Mouse (Mus musculus) erythroblast, embryonic 14.5 days (primary cell): ENCODE data around the gene Tpte. TPM values are rescaled to one million over a fixed set of nuclear protein-coding genes. Genes with fewer than 3 reads are reported as not detected.

Source experiments
- H3K27me3 ChIP-seq: 2 replicates; pipeline ENCODE4 v1.6.1; 2012; ENCODE audit warnings: inconsistent platforms; ENCODE audit not compliant: control insufficient read depth
- H3K36me3 ChIP-seq: 2 replicates; pipeline ENCODE4 v1.6.1; 2012; ENCODE audit warnings: mild to moderate bottlenecking, inconsistent platforms; ENCODE audit not compliant: control insufficient read depth
- H3K4me1 ChIP-seq: 2 replicates; pipeline ENCODE4 v1.6.1; 2012; ENCODE audit warnings: inconsistent platforms; ENCODE audit not compliant: control insufficient read depth
- H3K4me3 ChIP-seq: replicated peaks from 2 replicates; pipeline ENCODE3; 2012; ENCODE audit warnings: moderate library complexity, mild to moderate bottlenecking, inconsistent platforms
- H3K9me3 ChIP-seq: 2 replicates; pipeline ENCODE4 v1.6.1; 2012; ENCODE audit warnings: low read length, inconsistent platforms, mixed read lengths; ENCODE audit not compliant: control insufficient read depth
- GATA1 ChIP-seq: IDR thresholded peaks from 2 replicates; pipeline ENCODE4 v1.6.1; 2012; ENCODE audit warnings: low read length, inconsistent platforms, mixed read lengths
- TAL1 ChIP-seq: IDR thresholded peaks from 3 replicates; pipeline ENCODE4 v1.6.1; 2012; ENCODE audit warnings: low read length, inconsistent platforms, mixed read lengths
- polyA plus RNA-seq: library from polyadenylated mRNA; stranded (reverse); fragments of >175 nt; gene quantifications from 2 replicates; pipeline ENCODE4 v1.2.3, GENCODE M21; 2012

Tpte gene
- polyA plus RNA-seq, 1 experiment: not detected

- TF ChIP-seq GATA1 (no peak), TAL1 (no peak)
- peaks cover 31% of the 10 kb centered on the region for H3K36me3 ChIP-seq
- H3K4me3 ChIP-seq: no peak overlapping the region
- H3K27me3 ChIP-seq: no peaks in the 10 kb centered on the region
- peaks cover 9% of the 10 kb centered on the region for H3K4me1 ChIP-seq
- H3K9me3 ChIP-seq: no peaks in the 10 kb centered on the region
Measured at GRCm38 (mm10) chr8:22390766-22391463, 107.7 kb downstream of the Tpte start.

GRCm38 (mm10) chr8:22394471-22394870, 111.2 kb downstream of the Tpte start:
- no peak for TF ChIP-seq GATA1
- H3K9me3 ChIP-seq: no peaks in the 10 kb centered on the region
- peaks cover 6% of the 10 kb centered on the region for H3K27me3 ChIP-seq
- H3K4me3 ChIP-seq: no peak overlapping the region
- peaks cover 9% of the 10 kb centered on the region for H3K36me3 ChIP-seq
- peaks cover 28% of the 10 kb centered on the region for H3K4me1 ChIP-seq

DNA sequence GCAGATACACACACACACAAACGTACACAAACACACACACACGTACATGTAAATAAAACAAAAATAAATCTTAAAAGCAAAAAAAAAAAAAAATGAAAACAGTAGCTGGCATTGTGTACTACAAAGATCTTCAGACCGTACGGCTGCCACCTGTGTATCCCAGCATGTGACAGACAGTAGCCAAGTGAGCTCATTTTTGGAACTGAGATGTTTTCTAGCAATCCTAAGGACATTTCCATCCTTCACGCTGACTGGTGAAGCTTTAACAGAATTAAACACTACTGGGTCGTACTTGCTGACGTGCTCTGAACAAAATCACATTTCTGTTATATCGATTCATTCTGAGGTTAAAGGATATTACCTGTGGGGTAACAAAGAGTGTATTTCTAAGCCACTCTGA, 112.0 kb downstream of the Tpte start:
- H3K4me3 ChIP-seq: no peak overlapping the region
- H3K4me1 ChIP-seq: peaks cover 29% of the 10 kb centered on the region
- H3K9me3 ChIP-seq: no peaks in the 10 kb centered on the region
- TF ChIP-seq TAL1: no peak
- no peak for TF ChIP-seq GATA1
- peaks cover 6% of the 10 kb centered on the region for H3K27me3 ChIP-seq
- H3K36me3 ChIP-seq: peaks cover 3% of the 10 kb centered on the region

GRCm38 (mm10) chr8:22397811-22398141, 114.5 kb downstream of the Tpte start:
- Histone ChIP-seq H3K36me3 (no peaks in the 10 kb centered on the region; the same call in 1 of the 2 replicates), H3K27me3 (peaks cover 6% of the 10 kb centered on the region), H3K4me3 (peak overlapping the region; percentile 68), H3K9me3 (no peaks in the 10 kb centered on the region), H3K4me1 (peaks cover 29% of the 10 kb centered on the region)
- no peak for TF ChIP-seq GATA1
- no peak for TF ChIP-seq TAL1

GRCm38 (mm10) chr8:22398142-22398951, 115.1 kb downstream of the Tpte start, which contains the start of gene Slc25a15:
TSS of gene Slc25a15 (minus strand) at chr8:22398597.
- TF ChIP-seq TAL1: no peak
- no peak for TF ChIP-seq GATA1
- Histone ChIP-seq H3K4me1 (peaks cover 29% of the 10 kb centered on the region), H3K36me3 (no peaks in the 10 kb centered on the region; the same call in 1 of the 2 replicates), H3K27me3 (peaks cover 6% of the 10 kb centered on the region), H3K4me3 (peak within 1 kb of the TSS; percentile 68), H3K9me3 (no peaks in the 10 kb centered on the region)

DNA sequence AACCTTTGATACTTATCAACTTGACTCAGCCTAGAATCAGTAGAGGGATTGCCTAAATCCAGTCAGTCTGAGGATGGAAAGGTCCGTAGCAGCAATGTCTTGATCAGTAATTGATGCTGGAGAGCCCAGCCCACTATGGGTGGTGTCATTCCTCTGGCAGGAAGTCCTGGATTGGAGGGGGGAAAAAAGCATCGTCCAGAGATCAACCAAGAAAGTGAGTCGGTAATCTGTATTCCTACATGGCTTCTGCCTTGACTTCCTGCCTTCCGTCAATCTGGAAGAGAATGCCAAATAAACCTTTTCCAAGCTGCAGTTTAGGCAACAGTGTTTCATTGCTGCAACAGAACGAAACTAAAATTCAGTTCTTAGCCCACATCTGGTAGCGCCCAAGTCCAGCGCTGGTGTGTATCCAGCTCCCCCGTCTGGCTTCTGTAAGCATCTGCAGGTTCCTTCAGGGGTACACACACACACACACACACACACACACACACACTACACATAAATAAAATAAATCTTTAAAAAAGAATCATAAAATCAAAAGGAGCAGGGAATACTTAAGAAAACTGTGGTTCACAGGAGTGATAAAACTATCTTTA, 116.1 kb downstream of the Tpte start:
- TF ChIP-seq GATA1 (no peak), TAL1 (no peak)
- Histone ChIP-seq H3K4me1 (peaks cover 26% of the 10 kb centered on the region), H3K27me3 (peaks cover 6% of the 10 kb centered on the region), H3K36me3 (no peaks in the 10 kb centered on the region; the same call in 1 of the 2 replicates), H3K4me3 (peak overlapping the region; percentile 68), H3K9me3 (no peaks in the 10 kb centered on the region)

DNA sequence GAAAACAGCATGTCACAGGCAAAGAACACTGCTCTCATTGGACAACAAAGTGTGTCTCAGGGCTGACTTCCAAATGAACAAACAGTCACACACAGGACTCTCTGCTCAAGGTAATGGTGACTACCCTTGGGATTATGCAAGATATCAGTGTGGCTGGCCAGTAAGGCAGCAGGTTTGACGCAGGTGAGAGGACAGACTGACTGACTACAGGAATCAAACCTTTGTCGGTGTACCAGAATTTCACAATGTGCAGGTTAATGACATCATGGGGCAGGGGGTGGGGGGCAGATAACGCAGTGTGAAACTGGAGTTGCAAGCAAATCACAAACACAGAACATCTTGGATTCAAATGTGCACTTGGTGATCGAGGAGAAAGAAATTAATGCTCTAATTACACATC, 117.4 kb downstream of the Tpte start:
- TF ChIP-seq GATA1 (no peak), TAL1 (no peak)
- Histone ChIP-seq H3K9me3 (no peaks in the 10 kb centered on the region), H3K4me1 (peaks cover 20% of the 10 kb centered on the region), H3K36me3 (no peaks in the 10 kb centered on the region), H3K4me3 (no peak overlapping the region), H3K27me3 (peaks cover 6% of the 10 kb centered on the region)

DNA sequence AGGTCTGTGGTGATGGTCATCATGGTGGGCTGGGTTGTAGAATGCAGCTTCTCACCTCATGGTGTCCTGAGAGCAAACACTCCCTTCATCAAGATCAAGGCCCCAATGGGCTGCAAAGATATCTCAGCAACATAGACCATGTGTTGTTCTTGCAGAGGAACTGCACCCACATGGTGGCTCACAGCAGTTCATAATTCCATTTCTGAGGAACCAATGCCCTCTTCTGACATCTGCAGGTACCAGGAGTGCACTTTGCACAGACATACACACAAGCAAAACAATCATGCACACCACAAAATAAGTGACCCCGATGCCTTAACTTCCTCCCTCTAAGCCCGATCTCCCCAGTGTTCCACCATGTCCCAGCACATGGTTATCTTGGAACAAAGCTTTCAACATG, 120.0 kb downstream of the Tpte start:
- H3K9me3 ChIP-seq: no peaks in the 10 kb centered on the region

GRCm38 (mm10) chr8:22405733-22406132, 122.5 kb downstream of the Tpte start:
- TF ChIP-seq TAL1: no peak
- no peak for TF ChIP-seq GATA1
- no peak overlapping the region for H3K4me3 ChIP-seq
- H3K27me3 ChIP-seq: peaks cover 6% of the 10 kb centered on the region
- H3K4me1 ChIP-seq: peaks cover 5% of the 10 kb centered on the region
- no peaks in the 10 kb centered on the region for H3K36me3 ChIP-seq
- H3K9me3 ChIP-seq: no peaks in the 10 kb centered on the region

More for the DNA sequence above, 120.0 kb downstream of the Tpte start:
- no peak overlapping the region for H3K4me3 ChIP-seq
- H3K27me3 ChIP-seq: peaks cover 6% of the 10 kb centered on the region
- H3K4me1 ChIP-seq: peaks cover 13% of the 10 kb centered on the region
- H3K36me3 ChIP-seq: no peaks in the 10 kb centered on the region
- TF ChIP-seq GATA1 (no peak), TAL1 (no peak)
